Mouse (Mus musculus) NIH3T3 (cell line): Measurements from ENCODE around the gene Tas2r129.
"Not testable (repeated sequence)": the region's sequence is repeated elsewhere in the genome, so short reads cannot be mapped to it uniquely, and the experiment has no call there.

Experiments used
- DNase-seq: peaks from one replicate; pipeline ENCODE4 v3.0.0-alpha.2; 2012; ENCODE audit warnings: low read depth

Gene Tas2r129

DNA sequence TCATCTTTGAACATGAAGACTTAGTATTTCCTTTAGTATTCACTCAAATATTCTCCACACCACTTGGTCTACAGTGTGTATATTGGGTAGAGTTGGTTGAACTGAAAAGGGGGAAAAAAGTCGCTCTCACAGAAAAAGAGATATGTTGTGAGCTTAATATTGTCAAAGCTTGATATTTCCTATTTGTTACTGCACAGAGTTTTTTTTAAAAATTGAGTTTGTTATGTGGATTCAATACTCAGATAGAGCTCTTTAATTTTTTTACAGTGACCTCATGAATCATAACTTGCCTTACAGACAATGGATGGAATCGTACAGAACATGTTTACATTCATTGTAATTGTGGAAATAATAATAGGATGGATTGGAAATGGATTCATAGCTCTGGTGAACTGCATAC, at the start of gene Tas2r129:
Gene Tas2r129 (plus strand): TSS at position 301 of the 400 bp plus-strand sequence.
- DNase-seq = no peak

DNA sequence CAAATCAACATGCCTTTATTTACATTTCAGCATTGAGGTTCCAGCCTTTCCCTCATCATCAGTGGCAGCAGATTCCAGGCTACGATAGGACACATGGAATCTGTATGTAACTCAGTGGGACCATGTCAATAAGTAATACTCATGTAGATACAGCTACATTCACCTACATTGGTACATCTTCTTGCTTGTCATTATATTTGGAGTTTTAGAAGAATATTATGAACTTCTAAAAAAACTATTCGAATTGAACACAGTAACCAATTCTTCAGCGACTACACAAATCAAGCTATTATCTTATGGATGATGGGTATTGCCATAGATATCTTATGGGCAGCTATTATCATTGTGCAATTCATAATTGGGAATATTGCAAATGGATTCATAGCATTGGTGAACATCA, 41.6 kb upstream of the Tas2r129 start, which contains the start of gene Tas2r125:
Gene Tas2r125 (plus strand): TSS at position 301 of the 400 bp plus-strand sequence.
- DNase-seq = no peak

DNA sequence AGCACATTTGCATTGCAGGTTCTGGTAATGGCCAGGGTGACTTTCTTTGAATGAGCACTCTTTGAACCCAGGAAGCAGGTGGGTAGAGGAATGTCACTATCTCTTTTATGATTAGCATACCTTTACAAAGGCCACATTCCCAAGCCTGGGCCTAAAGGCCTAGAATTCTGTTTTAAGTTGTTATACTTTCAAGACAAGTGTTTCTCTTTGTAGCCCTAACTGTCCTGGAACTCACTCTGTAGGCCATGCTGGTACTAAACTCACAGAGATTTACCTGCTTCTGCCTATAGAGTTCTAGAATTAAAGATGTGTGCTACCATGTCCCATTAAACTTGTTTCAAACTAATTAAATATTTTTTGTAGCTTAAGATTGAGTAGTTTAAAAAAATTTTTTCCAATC, 9.5 kb upstream of the Tas2r129 start:
- not testable (repeated sequence) for DNase-seq

DNA sequence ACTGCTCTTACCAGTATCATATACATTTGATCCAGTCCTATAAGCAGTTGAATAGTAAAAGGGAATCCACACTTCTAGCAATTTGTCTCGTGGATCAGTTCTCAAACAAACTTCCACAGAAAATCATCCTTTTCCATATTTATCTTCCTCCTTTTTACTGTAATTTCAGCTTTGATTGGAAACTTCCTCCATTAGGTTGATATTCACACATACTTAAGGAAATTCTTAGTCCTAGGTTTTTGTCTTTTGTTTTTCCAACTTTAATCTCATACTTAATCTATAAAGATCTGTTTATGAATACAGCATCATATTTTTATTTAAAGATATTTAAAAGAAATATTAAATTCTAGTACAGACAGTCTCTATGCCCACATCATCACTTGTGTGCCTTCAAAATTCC, 6.9 kb downstream of the Tas2r129 start, which contains the start of gene Tas2r131:
Gene Tas2r131 (minus strand): TSS at position 101 of the 400 bp plus-strand sequence.
- no peak for DNase-seq

DNA sequence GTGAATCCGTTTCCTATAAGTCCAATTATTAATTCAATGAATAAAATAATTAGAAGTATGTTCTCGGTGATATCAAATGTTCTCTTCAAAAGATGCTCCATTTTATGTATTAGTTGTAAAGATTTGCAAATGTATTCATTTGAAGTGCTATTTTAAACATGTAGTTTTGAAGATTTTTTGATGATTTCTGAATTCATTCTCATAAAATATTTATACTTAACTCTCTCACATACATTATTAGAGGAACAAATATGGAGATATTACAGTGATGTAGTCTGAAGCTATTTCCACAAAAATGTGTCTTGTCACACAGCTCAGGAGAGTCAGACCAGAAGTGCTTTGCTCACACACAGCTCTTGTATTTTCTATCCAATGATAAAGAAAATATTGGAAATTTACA, 30.0 kb downstream of the Tas2r129 start, which contains the start of gene Tas2r109:
Gene Tas2r109 (minus strand): TSS at position 101 of the 400 bp plus-strand sequence.
- no peak for DNase-seq
